Mouse (Mus musculus) liver (tissue): ENCODE data around the gene 2510009E07Rik.
A peak's percentile ranks its signal among the peaks of the same experiment; 100 is the strongest.
"Not testable (repeated sequence)": the region's sequence is repeated elsewhere in the genome, so short reads cannot be mapped to it uniquely, and the experiment has no call there.

Experiments used
- DNase-seq: peaks from one replicate; pipeline ENCODE4 v3.0.0-alpha.2; 2020; ENCODE audit warnings: mixed read lengths

2510009E07Rik gene

DNA sequence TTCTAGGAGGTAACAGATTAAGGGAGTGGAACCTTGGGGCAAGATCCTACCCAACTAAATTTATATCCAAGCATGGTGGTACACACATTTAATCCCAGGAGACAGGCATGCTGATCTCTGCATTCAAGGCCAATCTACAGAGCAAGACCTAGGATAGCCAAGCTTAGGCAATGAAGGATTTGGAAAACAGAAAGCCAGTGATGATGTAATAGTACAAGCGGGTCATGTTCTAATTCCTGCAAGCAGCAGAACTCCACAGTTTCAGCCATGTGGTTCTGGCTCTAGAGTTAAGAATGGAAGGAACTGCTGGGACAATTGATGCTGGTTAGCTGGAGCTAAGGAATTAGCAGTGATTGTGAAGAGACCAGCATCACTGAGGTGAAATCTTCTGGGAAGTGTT lies 20.8 kb downstream of the 2510009E07Rik start:
- not testable (repeated sequence) for DNase-seq

DNA sequence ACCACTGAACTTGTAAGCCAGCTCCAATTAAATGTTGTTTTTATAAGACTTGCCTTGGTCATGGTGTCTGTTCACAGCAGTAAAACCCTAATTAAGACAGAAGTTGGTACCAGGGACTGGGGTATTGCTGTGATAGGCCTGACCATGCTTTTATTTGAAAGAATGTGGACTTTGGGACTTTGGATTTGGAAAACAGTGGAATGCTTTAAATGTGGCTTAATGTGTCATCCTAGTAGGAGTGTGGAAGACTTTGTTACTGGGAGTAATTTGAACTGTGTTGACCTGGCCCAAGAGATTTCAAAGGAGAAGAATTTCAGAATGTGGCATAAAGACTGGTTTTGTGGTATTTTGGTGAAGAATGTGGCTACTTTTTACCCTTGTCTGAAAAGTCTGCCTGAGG lies 21.4 kb downstream of the 2510009E07Rik start:
- not testable (repeated sequence) for DNase-seq

DNA sequence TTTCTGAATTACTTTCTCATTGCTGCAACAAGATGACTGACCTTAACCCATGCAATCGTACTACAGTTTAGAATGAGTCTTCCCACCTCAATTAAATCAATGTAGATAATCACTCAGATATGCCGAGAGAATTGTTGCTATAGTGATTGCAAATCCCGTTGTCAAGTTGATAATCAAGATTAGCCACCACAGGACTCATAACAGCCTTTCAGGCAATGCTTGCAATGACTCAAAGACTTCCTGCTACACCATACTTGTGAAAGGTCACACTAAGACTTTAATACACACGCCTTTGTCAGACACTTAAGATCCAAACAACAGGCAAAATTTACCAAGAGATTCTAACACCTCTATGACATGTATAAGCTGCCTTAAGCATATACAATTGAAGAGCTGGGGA lies 22.6 kb downstream of the 2510009E07Rik start:
- DNase-seq, result no peak

DNA sequence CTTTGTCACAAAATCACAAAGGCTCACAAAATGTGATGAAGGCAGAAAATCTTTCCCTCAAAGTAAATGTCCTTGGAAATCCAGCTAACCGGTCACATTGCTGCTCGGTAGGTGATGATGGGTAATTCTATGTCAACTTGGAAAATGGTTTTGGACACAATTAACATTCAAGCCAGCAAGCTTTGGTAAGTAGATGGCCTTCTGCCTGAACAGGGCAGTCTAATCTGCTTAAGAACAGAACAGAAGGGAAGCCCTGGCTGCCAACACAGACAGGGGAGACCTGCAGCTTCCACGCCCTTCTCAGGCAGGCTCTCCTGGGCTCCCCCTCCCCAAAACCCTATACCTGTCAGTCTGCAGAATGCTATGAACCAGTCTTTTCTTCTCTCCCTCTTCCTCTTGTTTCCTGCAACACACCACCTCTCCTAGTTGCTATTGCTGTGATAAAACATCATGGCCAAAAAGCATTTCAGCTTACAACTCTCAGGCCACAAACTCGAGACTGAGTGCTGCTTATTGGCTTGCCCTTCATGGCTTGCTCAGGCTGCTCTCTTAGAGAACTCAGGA lies 29.0 kb downstream of the 2510009E07Rik start:
- no peak for DNase-seq

DNA sequence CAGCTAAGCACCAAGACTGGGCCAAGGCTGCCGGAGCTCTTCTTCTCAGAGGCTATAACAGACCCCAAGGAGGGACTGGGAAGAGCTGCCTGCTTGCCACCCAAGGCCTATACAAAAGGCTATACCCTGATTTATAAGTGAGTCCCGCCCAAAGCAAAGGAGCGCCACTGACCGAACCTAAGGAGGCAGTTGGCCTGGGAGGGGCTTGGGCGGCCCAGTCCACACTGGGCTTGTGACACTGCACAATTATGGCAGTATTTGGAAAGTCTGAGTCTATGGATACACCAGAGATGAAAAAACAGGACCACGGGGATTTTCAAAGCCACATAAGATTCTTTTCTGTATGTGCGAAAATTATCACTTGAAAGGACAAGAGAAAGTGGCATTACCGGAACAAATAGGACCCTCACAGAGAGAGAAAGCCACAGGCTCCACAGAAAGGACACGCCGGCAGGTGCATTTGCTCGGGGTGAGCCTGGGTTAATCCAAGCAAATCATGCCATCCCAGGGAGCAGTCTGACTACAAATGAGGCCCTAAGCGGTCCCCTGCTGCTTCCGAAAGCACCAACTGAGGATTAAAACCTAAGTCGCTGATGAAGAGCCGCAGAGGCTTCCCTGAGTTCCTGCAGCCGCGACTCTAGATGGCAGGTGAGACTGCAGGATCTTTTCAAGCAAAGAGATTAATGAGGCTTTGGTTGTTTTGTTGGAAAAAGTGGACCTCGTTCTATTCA lies 29.7 kb downstream of the 2510009E07Rik start:
- DNase-seq, result no peak

DNA sequence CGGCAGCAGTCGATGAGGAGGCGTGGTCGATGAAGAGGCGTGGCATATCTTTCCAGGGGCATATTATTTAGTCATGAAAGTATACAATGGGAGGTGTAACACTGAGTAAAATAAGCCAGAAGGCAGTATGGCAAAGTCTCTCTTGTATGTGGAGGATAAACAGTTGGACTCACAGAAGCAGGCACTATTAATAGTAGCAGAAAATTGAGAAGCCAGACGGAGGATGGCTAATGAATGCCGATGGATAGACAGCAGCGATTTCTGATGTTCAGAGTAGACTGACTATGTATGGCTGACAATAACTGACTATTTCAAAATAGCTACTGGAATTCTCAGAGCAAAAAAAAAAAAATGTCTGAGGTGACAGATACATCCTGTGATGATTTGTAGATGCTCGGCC lies 38.5 kb downstream of the 2510009E07Rik start:
- DNase-seq, result no peak

DNA sequence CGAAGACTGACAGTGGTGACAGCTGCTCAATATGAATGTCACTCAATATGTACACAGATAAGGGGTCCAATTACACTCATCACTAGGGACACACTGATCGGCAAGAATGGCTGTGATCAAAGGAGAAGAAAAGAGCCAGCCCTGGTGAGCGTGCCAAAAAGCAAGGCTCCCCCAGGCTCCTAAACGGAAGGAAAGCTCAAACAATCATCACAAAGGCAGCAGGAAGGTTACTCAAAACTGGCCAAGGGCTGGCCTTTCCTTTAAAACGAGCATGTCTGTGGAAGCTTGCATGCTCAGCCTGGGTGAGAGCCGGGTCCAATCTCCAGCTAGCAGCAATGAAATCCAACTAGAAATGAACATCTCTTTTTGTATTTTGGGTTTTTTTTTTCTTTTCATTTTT lies 39.2 kb downstream of the 2510009E07Rik start:
- no peak for DNase-seq

DNA sequence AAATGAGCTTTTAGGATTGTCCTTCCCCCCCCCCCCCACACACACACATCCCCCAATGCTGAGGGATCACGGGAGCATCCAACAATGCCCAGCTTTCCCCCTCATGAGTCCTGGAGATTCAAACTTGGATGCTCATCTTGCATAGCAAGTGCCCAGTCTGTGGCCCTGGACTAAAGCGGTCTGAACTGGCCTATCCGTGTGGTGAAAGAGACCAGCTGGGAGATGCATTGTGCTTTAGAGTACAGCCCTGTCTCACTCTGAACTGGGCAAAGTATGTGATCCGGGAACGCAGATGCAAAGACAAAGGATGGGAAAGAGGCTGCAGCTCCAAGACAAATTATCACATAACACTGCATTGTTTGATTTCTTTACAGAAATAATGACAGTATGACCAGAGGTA lies 40.1 kb downstream of the 2510009E07Rik start:
- no peak for DNase-seq

DNA sequence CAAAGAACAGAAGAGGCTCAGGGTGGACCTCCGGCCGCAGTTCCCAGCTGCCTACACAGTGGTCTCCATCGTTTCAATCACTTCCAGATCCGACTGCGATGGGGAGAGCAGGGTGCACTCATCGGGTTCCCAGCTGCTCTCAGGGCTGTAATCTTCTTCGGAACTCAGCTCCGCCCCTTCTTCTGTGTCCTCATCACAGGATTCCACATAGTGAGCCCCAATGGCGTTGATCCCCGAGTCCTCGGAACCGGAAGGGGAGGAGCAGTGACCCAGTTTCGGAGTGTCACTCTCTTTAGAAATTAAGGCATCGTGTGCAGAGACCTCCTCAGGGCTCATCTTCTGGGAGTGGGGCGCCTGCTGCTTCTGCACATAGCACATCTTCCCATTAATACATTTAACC lies 41.3 kb downstream of the 2510009E07Rik start:
- DNase-seq, result no peak

DNA sequence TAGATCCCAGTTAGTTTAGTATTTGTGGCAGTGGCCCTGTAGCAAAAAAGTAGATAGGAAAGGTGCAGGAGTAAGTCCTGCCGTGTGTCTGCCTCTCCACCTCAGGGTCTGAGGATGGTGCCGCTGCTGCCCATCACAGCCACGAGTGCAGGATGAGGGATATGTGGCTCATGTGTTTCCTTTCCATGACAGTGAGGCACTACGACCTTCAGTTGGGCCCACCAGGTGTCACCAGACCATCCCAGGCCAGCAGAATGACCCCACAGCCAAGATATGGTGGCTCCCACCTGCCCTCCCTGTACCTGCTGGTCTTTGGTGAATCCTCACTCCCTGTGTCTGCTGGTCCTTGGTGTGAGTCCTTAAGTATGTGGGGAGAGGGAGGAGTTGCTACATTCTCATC lies 43.3 kb downstream of the 2510009E07Rik start:
- DNase-seq, result no peak

DNA sequence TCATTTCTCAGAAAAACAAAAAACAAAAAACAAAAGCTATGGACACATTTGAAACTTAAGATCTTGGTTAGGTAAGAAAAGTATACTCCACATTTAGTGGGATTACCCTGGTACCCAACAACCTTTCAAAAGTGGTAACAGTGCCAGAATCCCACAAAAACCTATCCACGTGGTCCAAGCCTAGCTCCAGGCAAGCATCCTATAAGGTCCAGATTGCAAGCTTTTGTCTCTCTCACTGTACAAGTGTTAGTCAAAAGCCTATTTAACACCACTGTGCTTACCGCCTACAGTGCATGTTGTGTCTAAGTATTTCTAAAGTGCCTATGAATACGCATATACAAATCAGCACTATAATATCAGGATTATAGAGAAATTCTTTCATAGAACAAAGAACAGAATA lies 44.2 kb downstream of the 2510009E07Rik start:
- no peak for DNase-seq

DNA sequence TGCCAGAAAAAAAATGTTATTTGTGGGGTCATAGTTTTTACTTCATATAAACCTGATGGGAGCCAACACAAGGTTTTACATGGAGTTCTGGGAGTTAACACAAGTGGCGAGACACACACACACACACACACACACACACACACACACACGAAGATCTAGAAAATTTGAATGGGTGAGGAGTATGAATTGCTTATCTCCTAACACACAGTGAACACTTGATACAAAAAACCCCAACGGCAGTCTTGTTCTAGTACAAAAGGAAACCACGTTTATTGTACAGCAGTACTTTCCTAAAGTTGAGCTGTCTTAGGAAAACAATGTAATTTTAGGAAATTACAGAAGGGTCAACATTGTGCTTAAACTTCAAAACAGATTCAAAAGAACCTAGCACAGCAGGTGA lies 45.7 kb downstream of the 2510009E07Rik start:
- no peak for DNase-seq

DNA sequence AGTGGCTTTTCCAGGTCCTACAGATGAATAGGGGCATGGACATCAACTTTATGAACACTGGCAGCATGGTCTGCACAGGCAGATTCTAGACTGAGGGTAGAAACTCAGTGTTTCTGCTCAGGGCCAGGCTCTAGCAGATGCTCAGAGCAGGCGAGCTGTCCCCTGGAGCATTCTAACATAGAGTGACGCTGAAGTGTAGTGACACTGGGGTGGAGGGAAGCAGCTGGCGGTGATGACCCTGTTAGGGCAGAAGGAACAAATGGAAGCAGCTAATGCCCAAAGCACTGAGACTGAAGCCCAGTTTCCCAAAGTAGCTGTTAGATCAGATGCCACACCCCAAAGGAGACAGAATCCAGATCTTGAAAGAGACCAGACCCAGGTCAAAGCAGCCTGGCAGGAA lies 48.0 kb downstream of the 2510009E07Rik start:
- DNase-seq, result no peak

DNA sequence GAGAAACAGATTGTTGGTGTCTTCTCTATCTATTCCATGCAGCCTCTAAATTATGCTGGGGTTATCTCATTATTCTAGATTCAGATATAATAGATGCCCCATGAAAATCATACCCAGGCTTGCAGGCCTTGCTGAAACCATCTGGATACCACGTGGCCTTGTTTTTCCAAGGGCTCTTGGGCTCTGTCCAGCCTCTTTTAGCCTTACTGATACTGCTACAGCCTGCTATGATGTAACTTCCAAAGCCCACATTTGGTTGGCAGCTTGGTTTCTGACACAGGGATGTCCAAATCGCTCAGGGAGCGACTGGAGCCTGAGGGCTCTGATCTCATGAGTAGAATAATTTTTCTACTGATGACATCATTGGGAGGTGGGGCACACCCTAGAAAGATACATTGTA lies 48.5 kb downstream of the 2510009E07Rik start:
- DNase-seq, result no peak

DNA sequence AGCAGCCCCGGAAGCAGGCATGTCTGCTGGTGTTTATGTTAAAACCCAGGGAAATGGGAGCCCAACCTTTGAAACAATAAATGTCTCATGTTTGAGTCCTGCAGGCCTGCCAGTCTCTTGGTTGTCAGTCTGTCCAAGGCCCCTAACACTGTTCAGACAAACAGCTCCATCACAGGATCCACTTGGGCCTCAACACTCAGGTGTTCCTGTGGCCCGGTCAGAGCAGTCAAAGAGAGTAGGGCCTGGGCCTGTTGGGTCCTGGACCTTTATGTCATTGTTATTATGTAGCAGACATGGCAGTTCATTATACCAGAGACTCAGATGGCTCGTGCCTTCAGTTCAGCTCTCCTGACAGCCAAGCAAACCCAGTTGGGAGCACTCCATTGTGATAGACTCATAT lies 49.9 kb downstream of the 2510009E07Rik start:
- DNase-seq, result no peak

DNA sequence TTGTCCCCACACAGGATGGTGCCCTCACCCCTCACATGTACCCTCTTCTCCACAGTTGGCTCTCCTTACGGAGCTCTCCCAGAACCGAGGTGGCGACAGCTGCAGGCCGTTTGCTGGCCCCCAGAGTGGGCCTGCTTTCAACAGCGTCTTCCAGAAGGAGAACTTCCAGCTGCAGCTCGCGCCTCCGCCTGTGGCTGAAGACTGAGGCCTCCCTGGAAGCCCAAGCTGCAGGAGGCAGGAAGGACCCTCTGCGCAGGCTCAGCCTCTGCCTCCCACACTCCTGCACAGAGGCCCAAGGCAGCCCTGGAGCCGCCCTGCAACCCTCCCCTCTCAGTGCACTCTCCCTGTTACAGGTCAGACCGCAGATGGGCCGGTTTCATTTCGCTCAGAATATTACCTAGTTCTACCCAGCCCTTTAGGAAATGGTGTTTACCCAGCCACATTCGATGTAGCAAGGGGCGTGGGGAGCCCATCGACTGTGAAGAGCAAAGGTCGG lies 50.4 kb downstream of the 2510009E07Rik start:
- peak; percentile 54 for DNase-seq

DNA sequence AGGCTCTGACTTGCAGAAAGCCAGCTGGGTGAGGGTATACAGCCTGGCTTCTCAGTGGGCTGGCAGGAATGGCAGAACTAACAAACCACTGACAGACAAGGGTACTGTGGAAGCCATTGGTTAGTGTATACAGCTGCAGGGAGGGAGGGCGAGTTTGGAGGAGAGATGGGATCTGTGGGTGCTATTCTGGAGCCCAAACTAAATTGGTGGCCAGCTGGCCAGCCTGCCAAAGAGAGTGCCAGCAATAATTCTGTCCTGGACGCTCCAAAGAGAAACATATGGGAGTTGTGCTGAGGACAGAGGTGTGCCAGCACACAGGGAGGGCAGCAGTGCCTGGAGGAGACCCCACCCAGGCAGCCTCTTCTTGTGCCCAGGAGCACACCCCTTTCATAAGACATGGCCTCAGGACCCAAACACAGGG lies 50.8 kb downstream of the 2510009E07Rik start:
- DNase-seq, result no peak

DNA sequence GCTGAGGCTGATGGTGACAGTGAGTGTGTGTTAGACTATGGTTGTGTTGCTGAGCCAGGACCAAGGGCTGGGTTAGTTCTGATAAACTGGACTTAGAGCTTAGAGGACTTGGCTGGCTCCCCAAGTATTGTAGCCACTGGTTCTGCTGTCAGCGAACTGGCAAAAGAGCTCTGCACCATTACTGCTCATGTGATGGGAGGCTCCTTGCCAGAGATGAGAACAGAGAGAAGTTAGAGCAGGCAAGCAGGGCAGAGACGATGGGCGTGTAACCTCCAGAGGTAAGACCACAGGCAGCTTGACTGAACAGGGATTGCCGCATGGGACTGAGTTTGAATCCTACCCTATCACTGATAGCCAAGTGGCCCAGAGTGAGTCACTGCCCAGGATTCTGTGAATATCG lies 51.6 kb downstream of the 2510009E07Rik start:
- no peak for DNase-seq

DNA sequence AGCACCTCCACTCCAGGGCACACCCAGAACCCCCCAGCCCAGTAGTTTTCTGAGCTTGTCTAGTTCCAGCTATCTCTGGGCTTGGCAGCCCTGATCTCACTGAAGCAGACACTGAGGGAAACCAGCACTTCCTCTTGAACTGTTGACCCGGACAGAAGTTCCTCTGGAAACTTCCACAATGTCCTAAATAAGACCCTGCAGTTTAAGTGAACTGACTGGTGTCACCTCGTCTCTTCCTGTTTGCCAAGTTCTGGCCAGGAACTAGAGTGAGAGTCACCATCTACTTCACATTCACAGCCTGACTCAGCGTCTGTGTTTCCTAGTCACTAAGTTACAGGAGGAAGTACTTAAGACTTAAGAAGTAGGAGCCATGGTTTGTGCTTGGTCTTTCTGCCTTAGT lies 52.5 kb downstream of the 2510009E07Rik start:
- no peak for DNase-seq

DNA sequence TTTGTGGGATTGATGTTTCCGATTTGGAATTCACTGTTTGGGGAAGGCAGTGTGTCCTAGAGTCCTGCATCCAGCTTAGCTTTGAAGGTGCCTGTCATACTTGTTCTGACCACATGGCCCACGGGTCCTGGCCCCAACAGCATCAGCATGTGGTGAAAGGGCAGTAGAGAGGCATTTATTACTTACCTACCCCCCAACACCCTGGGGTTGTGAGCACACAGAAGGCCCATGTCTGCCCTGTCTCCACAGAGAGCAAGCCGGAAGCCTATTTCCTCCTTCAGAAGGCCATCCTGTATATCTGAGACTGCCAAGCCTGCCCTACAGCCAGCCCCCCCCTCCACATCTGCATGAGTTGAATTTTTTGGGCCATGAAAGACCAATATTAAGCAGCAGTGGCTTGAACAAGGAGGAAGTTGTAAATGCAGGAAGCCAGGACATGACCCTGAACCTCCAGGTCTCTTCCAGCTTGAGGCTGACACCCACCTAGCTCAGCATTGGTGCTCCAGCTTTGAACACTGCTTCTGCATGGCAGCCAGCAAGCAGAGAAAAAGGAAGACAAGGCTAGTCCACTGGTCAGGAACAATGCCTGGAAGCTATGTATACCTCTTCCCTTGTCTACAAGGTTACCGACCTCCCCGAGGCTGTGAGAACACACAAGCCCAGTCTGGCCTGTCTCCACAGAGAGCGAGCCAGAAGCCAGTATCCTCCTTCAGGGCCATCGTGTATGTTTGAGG lies 53.5 kb downstream of the 2510009E07Rik start:
- DNase-seq, result no peak

DNA sequence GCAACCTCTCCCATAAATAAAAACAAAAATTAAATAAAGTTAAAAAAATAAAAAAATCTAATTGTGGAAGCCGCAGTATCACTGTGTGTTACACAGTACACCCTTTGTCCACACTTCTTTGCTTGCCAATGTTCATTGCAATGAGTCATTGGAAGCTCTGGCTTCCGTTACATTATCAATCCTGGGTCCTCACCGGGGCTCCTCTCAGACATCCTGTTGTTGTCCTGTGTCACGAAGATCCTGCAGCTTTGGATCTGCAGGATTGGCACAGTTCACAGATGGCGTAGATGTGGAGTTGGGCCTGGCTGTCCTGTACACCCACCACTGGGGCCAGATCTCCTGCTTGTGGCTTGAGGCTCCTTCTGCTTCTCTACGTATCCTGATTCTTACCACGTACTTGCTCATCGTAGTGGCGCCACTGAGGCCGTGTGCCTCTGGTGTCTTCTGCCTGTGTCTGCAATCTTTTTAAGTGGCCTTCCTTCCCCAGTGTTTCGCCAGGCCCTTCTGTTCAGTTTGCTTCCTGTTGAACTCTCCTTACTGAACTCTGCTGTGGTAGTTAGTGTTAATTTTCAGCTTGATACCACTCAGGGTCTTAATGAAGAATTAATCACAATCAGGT lies 57.2 kb downstream of the 2510009E07Rik start:
- DNase-seq, result no peak

DNA sequence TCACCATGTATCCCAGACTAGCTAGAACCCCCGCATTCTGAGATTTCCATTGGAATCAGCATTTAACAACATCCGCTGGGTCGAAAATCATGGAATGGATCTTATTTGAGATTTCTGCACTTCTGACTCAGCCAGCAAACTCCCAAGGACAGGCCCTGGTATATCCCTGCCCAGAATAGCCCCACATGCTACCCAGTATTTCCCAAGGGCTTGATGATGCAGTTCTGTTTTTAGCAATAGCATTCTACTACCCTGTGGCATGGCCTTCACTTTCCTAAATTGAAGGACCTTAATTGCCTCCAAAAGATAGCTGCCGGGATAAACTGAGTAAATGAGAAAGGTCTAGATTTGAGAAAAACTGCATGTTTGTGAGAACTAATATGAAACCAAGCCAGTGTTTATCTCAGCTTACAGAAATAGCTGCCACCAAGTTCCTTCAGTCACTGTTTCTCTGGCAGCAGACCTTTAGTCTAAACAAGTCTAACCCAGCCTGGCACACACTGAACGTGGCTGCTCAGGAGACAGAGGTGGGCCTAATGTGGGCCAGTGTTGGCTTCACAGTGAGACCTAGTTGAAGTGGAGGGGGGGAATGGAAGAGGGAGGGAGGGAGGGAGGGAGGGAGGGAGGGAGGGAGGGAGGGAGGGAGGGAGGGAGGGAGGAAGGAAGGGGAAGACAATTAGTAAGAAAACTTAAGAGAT lies 58.2 kb downstream of the 2510009E07Rik start:
- no peak for DNase-seq

DNA sequence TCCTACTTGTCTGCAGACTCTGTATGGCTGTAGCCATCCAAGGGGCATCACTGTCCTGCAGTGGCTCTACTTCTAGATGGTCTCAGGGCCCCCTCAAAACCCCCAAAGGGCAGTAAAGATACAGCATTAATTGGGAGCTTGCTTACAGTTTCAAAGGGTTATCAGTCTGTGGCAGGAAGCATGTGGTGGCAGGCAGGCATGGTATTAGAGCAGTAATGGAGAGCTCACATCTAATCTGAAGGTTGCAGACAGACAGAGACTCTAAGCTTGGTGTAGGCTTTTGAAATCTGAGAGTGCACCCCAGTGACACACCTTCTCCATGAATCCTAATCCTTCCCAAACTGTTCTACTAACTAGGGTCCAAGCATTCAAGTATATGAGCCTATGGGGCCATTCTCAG lies 60.0 kb downstream of the 2510009E07Rik start:
- DNase-seq, result no peak
